Mouse (Mus musculus) lung, postnatal 0 days (tissue): ENCODE measurements around the gene Guca2b.

Experiments
- CTCF ChIP-seq: IDR thresholded peaks from 2 replicates; pipeline ENCODE4 v1.5.1; 2016; ENCODE audit warnings: antibody characterized with exemption, mild to moderate bottlenecking
- EP300 ChIP-seq: IDR thresholded peaks from 2 replicates; pipeline ENCODE4 v1.6.1; 2016; ENCODE audit warnings: antibody characterized with exemption, mild to moderate bottlenecking, control low read depth

GRCm38 (mm10) chr4:119658731-119659130 is at the start of gene Guca2b:
- TF ChIP-seq EP300 (no peak), CTCF (no peak)
